Mouse (Mus musculus) ovary, postnatal 10 days (tissue): Measurements from ENCODE around the gene Gstp2.
A peak's percentile ranks its signal among the peaks of the same experiment; 100 is the strongest.

Source experiments
- DNase-seq: peaks from one replicate; pipeline ENCODE4 v3.0.0; 2022; ENCODE audit warnings: low spot score

Gstp2 gene

GRCm38 (mm10) chr19:4045966-4046865 lies at the start of gene Gstp2:
Gene Gstp2 (minus strand): TSS chr19:4046023.
- peak; percentile 29 for DNase-seq

- no peak for DNase-seq
Observed at GRCm38 (mm10) chr19:4094774-4095303, 49.0 kb upstream of the Gstp2 start.

- DNase-seq: no peak
Observed at GRCm38 (mm10) chr19:4094348-4094747, 48.5 kb upstream of the Gstp2 start.

GRCm38 (mm10) chr19:4093772-4094171 lies 47.9 kb upstream of the Gstp2 start:
- no peak for DNase-seq

- DNase-seq: no peak
Observed at GRCm38 (mm10) chr19:4092750-4093149, 46.9 kb upstream of the Gstp2 start.

- no peak for DNase-seq
Observed at GRCm38 (mm10) chr19:4091383-4091782, 45.6 kb upstream of the Gstp2 start.

GRCm38 (mm10) chr19:4090446-4090845 lies 44.6 kb upstream of the Gstp2 start:
- no peak for DNase-seq

GRCm38 (mm10) chr19:4089128-4089527 lies 43.3 kb upstream of the Gstp2 start:
- DNase-seq: no peak

- no peak for DNase-seq
Observed at GRCm38 (mm10) chr19:4088146-4088545, 42.3 kb upstream of the Gstp2 start.

GRCm38 (mm10) chr19:4087090-4087489 lies 41.3 kb upstream of the Gstp2 start:
- no peak for DNase-seq

- DNase-seq: no peak
Observed at GRCm38 (mm10) chr19:4086156-4086555, 40.3 kb upstream of the Gstp2 start.

GRCm38 (mm10) chr19:4084984-4085383 lies 39.2 kb upstream of the Gstp2 start:
- DNase-seq: no peak

GRCm38 (mm10) chr19:4083826-4084225 lies 38.0 kb upstream of the Gstp2 start:
- DNase-seq: no peak

- DNase-seq: no peak
Observed at GRCm38 (mm10) chr19:4083316-4083715, 37.5 kb upstream of the Gstp2 start.

- DNase-seq: no peak
Observed at GRCm38 (mm10) chr19:4082219-4082965, 36.6 kb upstream of the Gstp2 start.

GRCm38 (mm10) chr19:4081394-4081793 lies 35.6 kb upstream of the Gstp2 start, which contains the start of gene Cabp2:
Gene Cabp2 (plus strand): TSS chr19:4081578.
- no peak for DNase-seq

- no peak for DNase-seq
Observed at GRCm38 (mm10) chr19:4080511-4081009, 34.7 kb upstream of the Gstp2 start.

- DNase-seq: no peak
Observed at GRCm38 (mm10) chr19:4079594-4079993, 33.8 kb upstream of the Gstp2 start.

- no peak for DNase-seq
Observed at GRCm38 (mm10) chr19:4075531-4075930, 29.7 kb upstream of the Gstp2 start.

GRCm38 (mm10) chr19:4072706-4073424 lies 27.0 kb upstream of the Gstp2 start:
- DNase-seq: no peak

- DNase-seq: no peak
Observed at GRCm38 (mm10) chr19:4071406-4071805, 25.6 kb upstream of the Gstp2 start.

- DNase-seq: no peak
Observed at GRCm38 (mm10) chr19:4070756-4071155, 24.9 kb upstream of the Gstp2 start.
